Mouse (Mus musculus) kidney, embryonic 14.5 days (tissue): Measurements from ENCODE around the gene Arhgef19. TPM values are rescaled to one million over a fixed set of nuclear protein-coding genes. Genes with fewer than 3 reads are reported as not detected.

ENCODE experiments used
- ATAC-seq: fragments of 200-750 bp; cut with Nextera tagmentation; 2 replicates; pipeline ENCODE4 v1.8.0; 2017; ENCODE audit warnings: moderate number of reproducible peaks, mild to moderate bottlenecking, moderate TSS enrichment, moderate library complexity; ENCODE audit not compliant: low FRiP score, low TSS enrichment
- H3K27ac ChIP-seq: fragments of 300-500 bp; sonication (generic); 2 replicates; pipeline ENCODE4 v1.5.1; 2014; ENCODE audit warnings: low read depth, mild to moderate bottlenecking, low read length, moderate library complexity, mixed read lengths
- H3K27me3 ChIP-seq: fragments of 300-500 bp; sonication (generic); 2 replicates; pipeline ENCODE4 v1.6.1; 2014; ENCODE audit warnings: mild to moderate bottlenecking, low read length; ENCODE audit not compliant: control insufficient read depth, insufficient read depth
- H3K36me3 ChIP-seq: fragments of 300-500 bp; sonication (generic); 2 replicates; pipeline ENCODE4 v1.6.1; 2014; ENCODE audit warnings: low read length, mixed read lengths; ENCODE audit not compliant: control insufficient read depth, insufficient read depth
- H3K4me1 ChIP-seq: fragments of 300-500 bp; sonication (generic); 2 replicates; pipeline ENCODE4 v1.6.1; 2014; ENCODE audit warnings: low read length, mixed read lengths; ENCODE audit not compliant: control insufficient read depth, insufficient read depth
- H3K4me2 ChIP-seq: fragments of 300-500 bp; sonication (generic); replicated peaks from 2 replicates; pipeline ENCODE4 v1.6.1; 2014; ENCODE audit warnings: low read depth, mild to moderate bottlenecking, low read length
- H3K4me3 ChIP-seq: fragments of 300-500 bp; sonication (generic); 2 replicates; pipeline ENCODE4 v1.5.1; 2014; ENCODE audit warnings: mild to moderate bottlenecking, low read length
- H3K9ac ChIP-seq: fragments of 300-500 bp; sonication (generic); 2 replicates; pipeline ENCODE4 v1.6.1; 2014; ENCODE audit warnings: low read depth, mild to moderate bottlenecking, low read length, moderate library complexity
- H3K9me3 ChIP-seq: fragments of 300-500 bp; sonication (generic); 2 replicates; pipeline ENCODE4 v1.6.1; 2016; ENCODE audit warnings: low read length; ENCODE audit not compliant: control insufficient read depth
- WGBS: fragments of 180-500 bp; shearing (Covaris S2); extraction: QIAGEN DNeasy Blood & Tissue Kit; methylation state at CpG from one replicate; pipeline ENCODE4 v1.1.7; 2014; 5-methylcytosine and 5-hydroxymethylcytosine counted together
- polyA plus RNA-seq: library from polyadenylated mRNA; unstranded; fragments of >200 nt; fragmentation: Nextera tagmentation; extraction: Ambion mirVana; gene quantifications from 2 replicates; pipeline ENCODE4 v1.2.1, GENCODE M21; 2014

Arhgef19 gene
- polyA plus RNA-seq, 1 experiment from 2014 or later: 7.4 TPM

GRCm38 (mm10) chr4:141242651-141243241 is 3.4 kb downstream of the Arhgef19 start:
- Histone ChIP-seq H3K27me3 (peaks cover 48% of the 10 kb centered on the region), H3K4me1 (peaks cover 49% of the 10 kb centered on the region), H3K9ac (peak overlapping the region; percentile 51; the same call in 1 of the 2 replicates), H3K9me3 (no peaks in the 10 kb centered on the region), H3K27ac (peak overlapping the region; percentile 52; the same call in 1 of the 2 replicates), H3K4me3 (peak overlapping the region; percentile 24), H3K36me3 (no peaks in the 10 kb centered on the region), H3K4me2 (peak overlapping the region; percentile 36)
- 0 out of 2 replicates have a peak, but pooled peaks have one; percentile 9 for ATAC-seq
- WGBS: 8% methylated on average over 9 of the region's 11 CpGs

GRCm38 (mm10) chr4:141243636-141244035 is 4.3 kb downstream of the Arhgef19 start:
- no peak overlapping the region for H3K27ac ChIP-seq
- WGBS: 50% methylated on average over 5 of the region's 5 CpGs

DNA sequence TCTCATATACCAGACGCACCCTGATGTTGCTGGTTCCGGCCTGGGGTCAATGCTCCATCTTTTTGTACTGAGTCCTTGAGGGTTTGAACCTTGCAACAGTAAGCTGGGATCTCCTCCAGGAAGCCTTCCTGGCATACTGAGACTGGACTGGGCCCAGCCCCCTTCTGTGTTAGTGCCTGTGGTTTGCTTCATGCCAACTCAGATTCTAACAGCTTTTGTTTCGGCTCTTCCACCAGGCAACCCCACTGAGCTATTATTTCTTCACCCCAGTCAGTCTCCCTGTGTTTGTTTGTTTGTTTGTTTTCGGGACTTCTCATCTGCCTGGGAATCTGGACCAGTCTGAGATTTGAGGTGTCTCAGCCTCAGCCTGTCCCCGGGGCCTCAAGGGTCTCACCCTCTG is 5.1 kb downstream of the Arhgef19 start:
- peaks cover 59% of the 10 kb centered on the region for H3K27me3 ChIP-seq
- H3K4me2 ChIP-seq: peak overlapping the region; percentile 30
- ATAC-seq: no peak
- H3K4me1 ChIP-seq: peaks cover 59% of the 10 kb centered on the region
- peak overlapping the region; percentile 10; the same call in 1 of the 2 replicates for H3K4me3 ChIP-seq
- no peaks in the 10 kb centered on the region for H3K9me3 ChIP-seq
- H3K27ac ChIP-seq: peak overlapping the region; percentile 67
- no peaks in the 10 kb centered on the region for H3K36me3 ChIP-seq
- WGBS: 62% methylated on average over 5 of the region's 5 CpGs
- peak overlapping the region; percentile 31; the same call in 1 of the 2 replicates for H3K9ac ChIP-seq

More at GRCm38 (mm10) chr4:141243636-141244035, 4.3 kb downstream of the Arhgef19 start:
- peak overlapping the region; percentile 24; the same call in 1 of the 2 replicates for H3K4me3 ChIP-seq
- peaks cover 56% of the 10 kb centered on the region for H3K4me1 ChIP-seq
- H3K4me2 ChIP-seq: peak overlapping the region; percentile 36
- ATAC-seq: no peak
- no peaks in the 10 kb centered on the region for H3K36me3 ChIP-seq
- H3K27me3 ChIP-seq: peaks cover 52% of the 10 kb centered on the region
- H3K9ac ChIP-seq: peak overlapping the region; percentile 51; the same call in 1 of the 2 replicates
- H3K9me3 ChIP-seq: no peaks in the 10 kb centered on the region

DNA sequence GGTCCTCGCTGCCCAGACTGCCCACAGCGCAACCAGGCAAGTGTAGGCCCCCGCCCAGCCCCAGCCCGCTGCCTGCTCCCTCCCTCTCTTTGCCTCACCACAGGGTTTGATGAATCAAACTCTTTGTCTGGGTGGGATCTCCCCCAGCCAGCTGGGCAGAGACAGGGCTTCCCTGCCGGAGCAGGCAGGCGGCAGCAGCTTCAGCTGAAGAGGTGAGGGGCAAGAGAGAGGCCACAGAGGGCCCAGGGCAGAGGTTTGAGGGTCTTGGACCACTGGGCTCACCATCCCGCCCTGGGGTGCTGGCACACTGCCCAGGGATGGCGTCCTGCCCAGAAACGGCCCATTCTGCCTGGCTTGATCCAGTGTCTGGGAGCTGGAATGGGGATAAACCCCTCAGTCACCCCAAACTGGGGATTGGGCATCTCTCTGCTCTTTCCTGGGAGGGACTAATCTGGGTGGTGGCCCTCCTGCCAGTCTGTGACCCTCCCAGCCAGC is 5.7 kb downstream of the Arhgef19 start:
- H3K27ac ChIP-seq: peak overlapping the region; percentile 67
- peak overlapping the region; percentile 31; the same call in 1 of the 2 replicates for H3K9ac ChIP-seq
- ATAC-seq: no peak
- no peaks in the 10 kb centered on the region for H3K9me3 ChIP-seq
- peaks cover 55% of the 10 kb centered on the region for H3K4me1 ChIP-seq
- peaks cover 60% of the 10 kb centered on the region for H3K27me3 ChIP-seq
- H3K36me3 ChIP-seq: no peaks in the 10 kb centered on the region
- H3K4me2 ChIP-seq: peak overlapping the region; percentile 30
- H3K4me3 ChIP-seq: peak overlapping the region; percentile 10
- WGBS: 34% methylated on average over 9 of the region's 9 CpGs

DNA sequence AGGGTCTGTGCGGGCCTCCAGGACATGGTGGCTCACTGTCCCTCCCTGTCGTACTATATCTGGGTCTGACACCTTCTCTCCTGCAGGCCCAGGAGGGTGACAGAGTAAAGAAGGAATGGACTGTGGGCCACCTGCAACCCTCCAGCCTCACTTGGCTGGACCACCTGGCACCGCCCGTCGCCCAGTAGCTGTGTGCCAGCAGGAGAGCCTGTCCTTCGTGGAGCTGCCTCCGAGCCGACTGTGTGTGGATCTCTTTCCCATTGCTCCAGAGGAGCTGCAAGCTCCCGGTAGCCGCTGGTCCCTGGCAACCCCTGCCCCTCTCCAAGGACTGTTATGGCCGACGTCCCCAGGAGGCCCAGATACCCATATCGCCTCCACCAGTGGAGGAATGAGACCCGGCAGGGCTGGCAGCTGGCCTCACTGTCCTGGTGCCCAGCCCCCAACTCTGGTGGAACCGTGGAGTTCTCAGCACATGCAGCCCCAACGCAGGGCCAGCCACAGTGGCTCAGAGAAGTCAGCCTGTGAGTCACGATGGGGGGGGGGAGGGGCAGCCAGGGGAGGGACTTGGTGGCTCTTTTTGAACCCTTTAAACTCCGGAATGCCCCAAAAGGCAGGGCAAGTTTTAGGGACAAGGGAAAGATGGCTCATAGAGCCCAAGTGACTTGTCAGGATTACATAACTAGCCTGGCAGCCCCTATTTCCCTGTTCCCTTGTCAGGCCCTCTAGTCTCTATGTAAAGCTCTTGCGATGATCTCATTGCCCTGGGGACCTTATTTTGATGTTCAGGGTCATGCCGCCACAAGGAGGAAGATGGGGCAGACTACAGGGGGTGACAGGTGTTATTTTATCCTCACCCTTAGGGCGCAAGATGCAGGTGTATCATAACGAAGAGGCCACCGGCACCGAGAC is 7.0 kb downstream of the Arhgef19 start:
- no peak for ATAC-seq
- Histone ChIP-seq H3K27ac (no peak overlapping the region), H3K4me1 (peaks cover 54% of the 10 kb centered on the region), H3K27me3 (peaks cover 58% of the 10 kb centered on the region), H3K4me3 (no peak overlapping the region), H3K9me3 (no peaks in the 10 kb centered on the region), H3K36me3 (no peaks in the 10 kb centered on the region), H3K9ac (no peak overlapping the region), H3K4me2 (peak overlapping the region; percentile 75; the same call in 1 of the 2 replicates)
- 28% methylated on average over 24 of the region's 24 CpGs for WGBS

- H3K4me1 ChIP-seq: peaks cover 49% of the 10 kb centered on the region
- ATAC-seq: no peak
- peak overlapping the region; percentile 44; the same call in 1 of the 2 replicates for H3K9ac ChIP-seq
- 8% methylated on average over 17 of the region's 17 CpGs for WGBS
- peak overlapping the region; percentile 46 for H3K4me3 ChIP-seq
- H3K27ac ChIP-seq: no peak overlapping the region
- peak overlapping the region; percentile 75 for H3K4me2 ChIP-seq
- no peaks in the 10 kb centered on the region for H3K36me3 ChIP-seq
- H3K27me3 ChIP-seq: peaks cover 52% of the 10 kb centered on the region
- H3K9me3 ChIP-seq: no peaks in the 10 kb centered on the region
Observed at GRCm38 (mm10) chr4:141246998-141247350, 7.7 kb downstream of the Arhgef19 start.

- Histone ChIP-seq H3K4me1 (peaks cover 38% of the 10 kb centered on the region), H3K27ac (no peak overlapping the region), H3K9me3 (no peaks in the 10 kb centered on the region), H3K27me3 (peaks cover 51% of the 10 kb centered on the region), H3K4me2 (peak overlapping the region; percentile 75), H3K4me3 (peak overlapping the region; percentile 46), H3K36me3 (no peaks in the 10 kb centered on the region), H3K9ac (peak overlapping the region; percentile 44; the same call in 1 of the 2 replicates)
- ATAC-seq: peak; percentile 55
- 1% methylated on average over 59 of the region's 60 CpGs for WGBS
Observed at GRCm38 (mm10) chr4:141247776-141248613, 8.7 kb downstream of the Arhgef19 start.

DNA sequence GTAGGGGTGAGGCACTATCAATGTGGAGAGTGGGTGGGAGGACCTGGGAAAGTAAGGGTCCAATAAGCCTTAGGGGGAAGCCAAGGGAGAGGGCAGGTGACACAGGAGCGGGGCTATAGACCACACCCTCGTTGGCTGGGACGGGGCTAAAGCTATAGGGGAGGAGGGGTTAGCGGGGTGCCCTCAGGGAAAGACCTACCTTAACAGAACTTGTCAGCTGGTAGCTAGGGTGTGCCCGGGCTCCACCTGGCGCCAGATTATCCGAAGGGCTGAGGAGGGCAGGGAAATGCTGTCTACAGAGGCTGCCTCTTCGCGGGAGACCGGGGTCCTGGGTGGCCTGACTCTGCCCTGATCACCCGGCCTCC is 9.3 kb downstream of the Arhgef19 start:
- Histone ChIP-seq H3K4me2 (0 out of 2 replicates have a peak overlapping the region, but pooled peaks have one; percentile 75), H3K4me1 (peaks cover 32% of the 10 kb centered on the region), H3K9ac (no peak overlapping the region; the same call in 1 of the 2 replicates), H3K27ac (no peak overlapping the region), H3K27me3 (peaks cover 48% of the 10 kb centered on the region), H3K9me3 (no peaks in the 10 kb centered on the region), H3K36me3 (no peaks in the 10 kb centered on the region), H3K4me3 (peak overlapping the region; percentile 46; the same call in 1 of the 2 replicates)
- peak; percentile 26 for ATAC-seq
- WGBS: 9% methylated on average over 11 of the region's 11 CpGs
